Mouse (Mus musculus): ENCODE results near the gene Nf2. TPM values are rescaled to one million over a fixed set of nuclear protein-coding genes. Genes with fewer than 3 reads are reported as not detected.

Nf2 gene
- polyA plus RNA-seq, 1 experiment from 2014 or later: 70.9 TPM

GRCm38 (mm10) chr11:4756984-4757788, 92.2 kb downstream of the Nf2 start:
- no peak for ATAC-seq (ENCODE audit: low FRiP score, low read depth)
- no peak overlapping the region for H3K4me2 ChIP-seq (replicated peaks)
- 0 out of 2 replicates have a peak, but pooled peaks cover 3% of the 10 kb centered on the region for H3K9me3 ChIP-seq
- no peak overlapping the region for H3K27ac ChIP-seq (replicated peaks)
- no peaks in the 10 kb centered on the region for H3K36me3 ChIP-seq
- H3K4me1 ChIP-seq: peaks cover 18% of the 10 kb centered on the region
- WGBS: 81% methylated on average over 11 of the region's 11 CpGs
- H3K9ac ChIP-seq (replicated peaks): no peak overlapping the region
- no peak overlapping the region for H3K4me3 ChIP-seq
- H3K27me3 ChIP-seq: 0 out of 2 replicates have a peak, but pooled peaks cover 6% of the 10 kb centered on the region

GRCm38 (mm10) chr11:4756460-4756859, 92.9 kb downstream of the Nf2 start:
- no peak for ATAC-seq (ENCODE audit: low FRiP score, low read depth)
- H3K36me3 ChIP-seq: no peaks in the 10 kb centered on the region
- 90% methylated on average over 9 of the region's 9 CpGs for WGBS

DNA sequence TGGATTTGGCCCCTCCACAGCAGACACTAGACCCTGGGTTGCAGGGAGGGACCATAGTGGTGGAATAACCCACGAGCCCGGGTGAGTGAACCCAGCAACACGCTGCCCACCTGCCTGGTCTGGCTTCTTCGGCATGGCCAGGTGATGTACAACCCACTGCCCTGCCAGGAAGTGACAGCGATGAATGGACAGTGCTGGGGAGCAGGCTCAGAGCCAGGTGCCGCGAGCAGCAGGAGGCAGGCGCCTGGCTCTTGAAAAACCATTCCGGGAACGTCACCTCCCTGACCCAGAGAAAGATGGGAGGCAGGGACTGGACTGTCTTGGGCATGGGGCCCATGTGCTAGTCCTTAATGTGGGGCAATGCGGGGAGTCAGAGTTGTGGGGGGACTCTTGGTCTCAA, 94.5 kb downstream of the Nf2 start:
- no peak for ATAC-seq (ENCODE audit: low FRiP score, low read depth)
- peaks cover 17% of the 10 kb centered on the region for H3K27me3 ChIP-seq
- H3K4me2 ChIP-seq (replicated peaks): no peak overlapping the region
- no peak overlapping the region for H3K9ac ChIP-seq (replicated peaks)
- H3K4me1 ChIP-seq: 0 out of 2 replicates have a peak, but pooled peaks cover 4% of the 10 kb centered on the region
- H3K4me3 ChIP-seq: no peak overlapping the region
- 0 out of 2 replicates have a peak, but pooled peaks cover 3% of the 10 kb centered on the region for H3K9me3 ChIP-seq
- no peaks in the 10 kb centered on the region for H3K36me3 ChIP-seq
- WGBS: 81% methylated on average over 11 of the region's 11 CpGs
- no peak overlapping the region for H3K27ac ChIP-seq (replicated peaks)

More at GRCm38 (mm10) chr11:4756460-4756859, 92.9 kb downstream of the Nf2 start:
- no peak overlapping the region for H3K4me3 ChIP-seq
- H3K4me1 ChIP-seq: peaks cover 11% of the 10 kb centered on the region; the same call in 1 of the 2 replicates
- H3K4me2 ChIP-seq (replicated peaks): no peak overlapping the region
- 0 out of 2 replicates have a peak, but pooled peaks cover 3% of the 10 kb centered on the region for H3K9me3 ChIP-seq
- H3K27me3 ChIP-seq: 0 out of 2 replicates have a peak, but pooled peaks cover 6% of the 10 kb centered on the region
- no peak overlapping the region for H3K27ac ChIP-seq (replicated peaks)
- H3K9ac ChIP-seq (replicated peaks): no peak overlapping the region

DNA sequence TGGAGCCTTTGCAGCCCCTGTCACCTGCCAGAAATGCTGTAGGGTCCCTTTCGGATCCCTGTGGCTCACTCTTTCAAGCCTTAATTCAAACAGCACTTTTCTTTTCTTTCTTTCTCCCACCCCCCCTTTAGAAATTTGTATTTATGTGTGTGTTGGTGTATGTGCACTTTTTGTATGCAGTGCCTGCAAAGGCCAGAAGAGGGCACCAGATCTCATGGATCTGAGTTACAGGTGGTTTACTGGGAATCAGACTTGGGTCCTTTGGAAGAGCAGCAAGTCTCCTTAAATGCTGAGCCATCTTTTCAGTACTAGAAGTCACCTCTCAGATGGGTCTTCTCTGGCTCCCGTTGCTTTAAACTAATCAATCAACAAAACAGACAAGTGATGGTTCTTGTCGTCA, 95.3 kb downstream of the Nf2 start:
- H3K27ac ChIP-seq (replicated peaks): no peak overlapping the region
- no peaks in the 10 kb centered on the region for H3K36me3 ChIP-seq
- no peak for ATAC-seq (ENCODE audit: low FRiP score, low read depth)
- H3K4me1 ChIP-seq: 0 out of 2 replicates have a peak, but pooled peaks cover 4% of the 10 kb centered on the region
- 89% methylated on average over 3 of the region's 3 CpGs for WGBS
- H3K4me2 ChIP-seq (replicated peaks): no peak overlapping the region
- H3K27me3 ChIP-seq: peaks cover 26% of the 10 kb centered on the region
- no peak overlapping the region for H3K9ac ChIP-seq (replicated peaks)
- H3K9me3 ChIP-seq: 0 out of 2 replicates have a peak, but pooled peaks cover 3% of the 10 kb centered on the region
- H3K4me3 ChIP-seq: no peak overlapping the region

DNA sequence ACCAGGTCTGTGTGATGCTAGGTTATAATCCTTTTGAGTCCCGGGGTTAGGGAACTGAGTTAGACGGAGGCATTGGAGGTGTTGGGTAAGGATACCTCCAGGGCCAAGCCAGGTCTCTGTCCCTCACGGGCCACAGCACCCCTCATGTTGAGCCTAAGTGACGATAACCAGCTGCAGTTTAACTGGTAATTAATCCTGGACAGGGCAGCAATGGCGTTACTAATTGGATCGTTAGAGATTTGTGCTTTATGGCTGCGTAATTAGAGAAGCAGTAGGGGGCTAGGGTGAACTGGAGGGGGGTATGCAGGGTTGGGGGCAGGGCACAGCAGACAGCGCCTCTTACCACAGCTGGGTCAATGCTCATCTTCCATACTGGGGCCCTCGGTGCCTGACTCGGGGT, 96.5 kb downstream of the Nf2 start:
- Histone ChIP-seq H3K4me2 (replicated peaks) (no peak overlapping the region), H3K9ac (replicated peaks) (no peak overlapping the region), H3K4me1 (0 out of 2 replicates have a peak, but pooled peaks cover 5% of the 10 kb centered on the region), H3K9me3 (0 out of 2 replicates have a peak, but pooled peaks cover 3% of the 10 kb centered on the region), H3K36me3 (no peaks in the 10 kb centered on the region), H3K4me3 (no peak overlapping the region), H3K27me3 (peaks cover 38% of the 10 kb centered on the region), H3K27ac (replicated peaks) (no peak overlapping the region)
- 43% methylated on average over 10 of the region's 10 CpGs for WGBS
- ATAC-seq (ENCODE audit: low FRiP score, low read depth): no peak

DNA sequence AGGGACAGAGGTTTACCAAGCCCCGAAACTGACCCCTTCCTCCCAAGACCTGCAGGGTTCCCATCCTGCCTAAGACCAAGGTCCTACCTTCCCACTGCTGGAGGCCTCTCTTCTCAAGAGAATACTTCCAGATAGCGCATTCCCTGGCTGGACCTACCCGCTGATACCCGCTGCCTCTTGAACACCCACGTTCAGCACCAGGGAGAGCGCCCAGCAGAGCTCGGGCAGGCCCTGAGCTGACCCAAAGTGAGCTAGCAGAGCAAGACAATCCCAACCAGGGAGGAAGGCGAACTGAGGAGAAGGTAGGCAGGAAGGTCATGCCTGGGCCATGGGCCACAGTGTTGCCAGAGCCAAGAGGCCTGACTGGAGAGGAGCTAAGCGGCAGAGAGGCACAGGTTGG, 99.1 kb downstream of the Nf2 start:
- WGBS: 5% methylated on average over 9 of the region's 9 CpGs
- H3K4me3 ChIP-seq: no peak overlapping the region
- no peak overlapping the region for H3K9ac ChIP-seq (replicated peaks)
- peaks cover 29% of the 10 kb centered on the region for H3K4me1 ChIP-seq
- no peak overlapping the region for H3K4me2 ChIP-seq (replicated peaks)
- 0 out of 2 replicates have a peak, but pooled peaks cover 3% of the 10 kb centered on the region for H3K9me3 ChIP-seq
- ATAC-seq (ENCODE audit: low FRiP score, low read depth): no peak
- peaks cover 63% of the 10 kb centered on the region for H3K27me3 ChIP-seq
- H3K27ac ChIP-seq (replicated peaks): no peak overlapping the region
- H3K36me3 ChIP-seq: no peaks in the 10 kb centered on the region

GRCm38 (mm10) chr11:4747285-4747684, 102.1 kb downstream of the Nf2 start:
- H3K27ac ChIP-seq (replicated peaks): no peak overlapping the region
- H3K4me2 ChIP-seq (replicated peaks): peak overlapping the region; percentile 100
- ATAC-seq (ENCODE audit: low FRiP score, low read depth): no peak; the same call in 1 of the 2 replicates

GRCm38 (mm10) chr11:4746733-4747132, 102.6 kb downstream of the Nf2 start, which contains the start of gene Cabp7:
TSS of gene Cabp7 (minus strand) at chr11:4746778.
- peak within 1 kb of the TSS; percentile 100 for H3K4me2 ChIP-seq (replicated peaks)
- no peaks in the 10 kb centered on the region for H3K9me3 ChIP-seq
- H3K4me3 ChIP-seq: peak within 1 kb of the TSS; percentile 65
- H3K9ac ChIP-seq (replicated peaks): peak within 1 kb of the TSS; percentile 58
- under 1% methylated on average over 35 of the region's 73 CpGs for WGBS
- no peak for ATAC-seq (ENCODE audit: low FRiP score, low read depth)
- no peak within 1 kb of the TSS for H3K27ac ChIP-seq (replicated peaks)
- peaks cover 92% of the 10 kb centered on the region for H3K27me3 ChIP-seq
- H3K36me3 ChIP-seq: no peaks in the 10 kb centered on the region
- H3K4me1 ChIP-seq: peaks cover 26% of the 10 kb centered on the region

More at GRCm38 (mm10) chr11:4747285-4747684, 102.1 kb downstream of the Nf2 start:
- peaks cover 26% of the 10 kb centered on the region for H3K4me1 ChIP-seq
- no peaks in the 10 kb centered on the region for H3K36me3 ChIP-seq
- H3K9me3 ChIP-seq: no peaks in the 10 kb centered on the region
- H3K9ac ChIP-seq (replicated peaks): peak overlapping the region; percentile 58; the same call in 1 of the 2 replicates
- H3K27me3 ChIP-seq: peaks cover 87% of the 10 kb centered on the region
- 2% methylated on average over 11 of the region's 12 CpGs for WGBS
- H3K4me3 ChIP-seq: peak overlapping the region; percentile 65

DNA sequence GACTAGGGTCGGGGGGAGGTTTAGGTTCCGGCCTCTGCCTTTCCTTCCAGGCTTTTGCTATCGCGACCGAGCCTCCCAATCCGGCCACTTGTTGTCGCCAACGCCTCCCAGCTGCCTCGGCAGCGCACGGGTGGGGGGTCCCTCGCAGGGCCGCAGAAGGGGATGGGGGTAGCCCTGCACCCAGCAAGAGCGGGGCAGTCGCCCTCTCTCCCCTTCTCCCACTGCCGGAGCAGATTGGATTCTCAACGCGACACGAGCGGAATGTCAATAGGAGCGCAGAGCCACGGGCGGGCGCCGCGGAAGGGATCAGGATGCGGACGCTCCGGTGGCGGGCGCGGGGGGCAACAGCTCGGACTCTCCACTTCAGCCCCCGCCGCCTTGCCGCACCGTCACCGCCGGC, 103.4 kb downstream of the Nf2 start:
- WGBS: under 1% methylated on average over 39 of the region's 39 CpGs
- no peaks in the 10 kb centered on the region for H3K36me3 ChIP-seq
- H3K9me3 ChIP-seq: no peaks in the 10 kb centered on the region
- peak overlapping the region; percentile 58 for H3K9ac ChIP-seq (replicated peaks)
- peaks cover 26% of the 10 kb centered on the region for H3K4me1 ChIP-seq
- H3K4me2 ChIP-seq (replicated peaks): peak overlapping the region; percentile 100
- ATAC-seq (ENCODE audit: low FRiP score, low read depth): peak; percentile 55
- no peak overlapping the region for H3K27ac ChIP-seq (replicated peaks)
- H3K27me3 ChIP-seq: peaks cover 93% of the 10 kb centered on the region
- H3K4me3 ChIP-seq: peak overlapping the region; percentile 65

DNA sequence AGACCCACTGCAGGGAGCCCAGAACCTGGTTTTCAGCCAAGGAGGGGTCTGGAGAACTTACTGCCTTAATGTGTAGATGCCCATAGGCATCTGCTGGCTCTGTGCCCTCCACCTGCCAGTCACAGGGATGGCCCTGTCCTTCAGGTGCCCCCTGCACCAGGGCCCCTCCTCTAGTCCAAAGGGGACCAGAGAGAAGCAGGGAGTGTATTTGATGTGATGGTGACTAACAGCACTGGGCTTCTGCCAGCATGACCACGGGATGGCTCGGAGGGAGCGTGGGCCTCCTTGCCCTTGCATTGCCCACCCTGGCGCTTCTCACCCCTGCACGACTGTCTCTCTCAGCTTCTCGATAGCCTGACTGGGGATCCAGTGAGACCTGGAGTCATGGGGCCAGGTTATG, 104.6 kb downstream of the Nf2 start:
- WGBS: 62% methylated on average over 6 of the region's 6 CpGs
- ATAC-seq (ENCODE audit: low FRiP score, low read depth): no peak
- H3K27me3 ChIP-seq: peaks cover 88% of the 10 kb centered on the region
- H3K9ac ChIP-seq (replicated peaks): no peak overlapping the region
- peaks cover 26% of the 10 kb centered on the region for H3K4me1 ChIP-seq
- H3K4me2 ChIP-seq (replicated peaks): no peak overlapping the region
- no peak overlapping the region for H3K4me3 ChIP-seq
- no peaks in the 10 kb centered on the region for H3K9me3 ChIP-seq
- H3K27ac ChIP-seq (replicated peaks): no peak overlapping the region
- H3K36me3 ChIP-seq: no peaks in the 10 kb centered on the region

DNA sequence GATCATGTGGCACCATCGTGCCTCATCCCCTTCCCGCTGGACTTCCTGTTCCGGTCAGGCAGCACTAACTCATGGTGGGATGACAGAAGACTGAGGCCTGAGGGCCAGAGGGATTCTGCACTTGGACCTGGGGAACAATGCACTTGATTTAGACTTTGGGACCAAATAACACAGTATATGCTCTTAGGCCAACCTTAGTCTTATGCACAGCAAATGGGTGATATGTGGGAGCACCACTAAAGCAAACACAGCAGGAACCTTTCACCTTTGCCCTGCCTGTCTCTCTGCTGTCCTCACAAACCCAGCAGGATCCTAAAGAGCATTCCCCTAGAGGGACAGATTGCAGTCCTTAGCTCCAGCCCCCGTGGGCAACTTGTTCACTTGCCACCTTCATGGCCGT, 108.6 kb downstream of the Nf2 start:
- ATAC-seq (ENCODE audit: low FRiP score, low read depth): no peak
- H3K27ac ChIP-seq (replicated peaks): no peak overlapping the region
- 81% methylated on average over 5 of the region's 5 CpGs for WGBS

DNA sequence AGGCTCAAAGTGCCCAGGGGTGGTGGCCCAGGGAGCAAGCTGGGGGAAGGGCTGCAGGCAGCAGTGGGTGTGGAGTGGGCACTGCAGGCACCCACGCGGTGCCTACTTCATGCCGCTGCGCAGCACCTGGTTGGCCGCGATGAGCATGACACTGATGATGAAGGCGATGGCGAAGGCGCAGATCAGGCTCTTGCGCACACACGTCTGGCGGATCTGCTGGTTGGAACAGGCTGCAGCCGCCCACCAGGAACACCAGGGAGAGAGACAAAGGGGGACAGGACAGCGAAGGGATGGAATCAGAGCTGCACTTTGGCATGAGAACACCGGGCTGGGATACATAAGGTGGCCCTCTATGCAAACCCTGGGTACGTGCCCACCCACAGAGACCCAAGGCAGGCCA, 110.6 kb downstream of the Nf2 start:
- Histone ChIP-seq H3K4me2 (replicated peaks) (no peak overlapping the region), H3K9ac (replicated peaks) (no peak overlapping the region), H3K27ac (replicated peaks) (no peak overlapping the region), H3K9me3 (no peaks in the 10 kb centered on the region), H3K4me1 (peaks cover 8% of the 10 kb centered on the region), H3K27me3 (peaks cover 33% of the 10 kb centered on the region), H3K36me3 (peaks cover 12% of the 10 kb centered on the region; the same call in 1 of the 2 replicates), H3K4me3 (no peak overlapping the region)
- WGBS: 95% methylated on average over 16 of the region's 16 CpGs
- ATAC-seq (ENCODE audit: low FRiP score, low read depth): no peak

More for the DNA sequence above, 108.6 kb downstream of the Nf2 start:
- no peak overlapping the region for H3K4me3 ChIP-seq
- peaks cover 52% of the 10 kb centered on the region for H3K27me3 ChIP-seq
- H3K36me3 ChIP-seq: peaks cover 12% of the 10 kb centered on the region; the same call in 1 of the 2 replicates
- H3K4me2 ChIP-seq (replicated peaks): no peak overlapping the region
- H3K4me1 ChIP-seq: peaks cover 6% of the 10 kb centered on the region
- no peak overlapping the region for H3K9ac ChIP-seq (replicated peaks)
- H3K9me3 ChIP-seq: no peaks in the 10 kb centered on the region

Data from midbrain, embryonic 12.5 days (tissue).